Mouse (Mus musculus): ENCODE measurements around the gene 1700037H04Rik.

DNA sequence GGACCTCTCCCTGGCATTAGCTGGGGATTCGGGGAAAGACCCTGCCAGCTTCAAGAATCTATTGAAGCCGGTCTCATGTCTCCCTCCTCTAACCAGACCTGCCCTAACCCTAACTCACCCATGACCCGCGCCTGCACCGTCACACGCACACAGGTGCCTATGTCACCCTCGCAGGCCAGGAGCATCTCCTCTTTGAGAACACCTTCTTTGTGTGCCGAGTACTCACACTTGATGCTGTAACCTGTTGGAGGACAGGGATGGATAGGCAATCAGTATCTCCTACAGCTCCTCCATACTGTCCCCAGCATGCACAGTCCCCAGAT lies 12.9 kb downstream of the 1700037H04Rik start:
- TF ChIP-seq POLR2A (IDR thresholded peaks at IDR 0.05; ENCODE audit: borderline replicate concordance, extremely low read depth, insufficient read depth, insufficient read length, poor library complexity, severe bottlenecking) (no peak), CTCF (IDR thresholded peaks at IDR 0.05; ENCODE audit: borderline replicate concordance, extremely low read depth, insufficient read depth, insufficient read length) (no peak)

Data from brain, embryonic 14.5 days (tissue).